8 mouse cellular contexts compared by ENCODE assay signal in genomic region chr1:59763781-59764251, GRCm38 (mm10). TPM values are rescaled to one million over a fixed set of nuclear protein-coding genes. Genes with fewer than 3 reads are reported as not detected.
DNase-seq lines count a peak whose midpoint lies in the region; ATAC-seq lines count a peak whose summit lies in the region.

No protein-coding gene starts in this region.

- H3K4me3 ChIP-seq in hindbrain, embryonic 15.5 days = peak overlapping the region; percentile 69
- peak overlapping the region; percentile 94 for H3K4me3 ChIP-seq in limb, embryonic 11.5 days (ENCODE audit: low read depth, low read length)
- H3K4me3 ChIP-seq in midbrain, embryonic 14.5 days (replicated peaks; ENCODE audit: low read depth, low read length) = peak overlapping the region; percentile 97

- H3K9ac ChIP-seq in hindbrain, embryonic 15.5 days = peak overlapping the region; percentile 78
- H3K9ac ChIP-seq in limb, embryonic 11.5 days (ENCODE audit: low read length) = peak overlapping the region; percentile 92
- H3K9ac ChIP-seq in midbrain, embryonic 14.5 days (replicated peaks; ENCODE audit: low read length) = peak overlapping the region; percentile 95

- under 1% methylated on average over 51 of the region's 55 CpGs for WGBS in hindbrain, embryonic 15.5 days
- under 1% methylated on average over 46 of the region's 55 CpGs for WGBS in limb, embryonic 11.5 days
- under 1% methylated on average over 54 of the region's 55 CpGs for WGBS in midbrain, embryonic 14.5 days

- H3K27ac ChIP-seq in hindbrain, embryonic 15.5 days (replicated peaks) = peak overlapping the region; percentile 99
- H3K27ac ChIP-seq in limb, embryonic 11.5 days (replicated peaks; ENCODE audit: low read depth, low read length) = peak overlapping the region; percentile 98
- H3K27ac ChIP-seq in midbrain, embryonic 14.5 days (replicated peaks; ENCODE audit: low read depth, low read length) = peak overlapping the region; percentile 99

- H3K4me2 ChIP-seq in hindbrain, embryonic 15.5 days = peak overlapping the region; percentile 62
- peak overlapping the region; percentile 66 for H3K4me2 ChIP-seq in limb, embryonic 11.5 days (ENCODE audit: low read depth, severe bottlenecking)
- peak overlapping the region; percentile 88 for H3K4me2 ChIP-seq in midbrain, embryonic 14.5 days (ENCODE audit: low read length)

- peak; percentile 13 for DNase-seq in retina, adult 2 months (ENCODE audit: low read depth, low spot score)
- no peak for DNase-seq in retina, postnatal 1 day
- DNase-seq in cerebellum, adult 18-20 months = peak; percentile 41 to 66
- peak; percentile 28 to 41 for DNase-seq in frontal cortex, postnatal 25 days (ENCODE audit: low spot score in 2 of 2)
- no peak for DNase-seq in limb, embryonic 11.5 days (ENCODE audit: low spot score)
- DNase-seq in midbrain, embryonic 14.5 days = peak; percentile 76
- peak; percentile 65 for DNase-seq in testis, postnatal 14 days (ENCODE audit: low spot score)

- H3K9me3 ChIP-seq in hindbrain, embryonic 15.5 days = no peaks in the 10 kb centered on the region
- H3K9me3 ChIP-seq in limb, embryonic 11.5 days (ENCODE audit: control insufficient read depth, low read length) = no peaks in the 10 kb centered on the region
- no peaks in the 10 kb centered on the region for H3K9me3 ChIP-seq in midbrain, embryonic 14.5 days (ENCODE audit: control insufficient read depth, low read length)

- ATAC-seq in hindbrain, embryonic 15.5 days (ENCODE audit: low FRiP score, low read depth) = peak; percentile 63
- peak; percentile 69 for ATAC-seq in limb, embryonic 11.5 days (ENCODE audit: insufficient number of reproducible peaks, low FRiP score, low TSS enrichment, low read depth)
- ATAC-seq in midbrain, embryonic 14.5 days (ENCODE audit: low FRiP score, low TSS enrichment) = peak; percentile 75

- no peaks in the 10 kb centered on the region for H3K27me3 ChIP-seq in hindbrain, embryonic 15.5 days
- H3K27me3 ChIP-seq in limb, embryonic 11.5 days (ENCODE audit: control insufficient read depth, insufficient read depth, low read length) = no peaks in the 10 kb centered on the region
- no peaks in the 10 kb centered on the region for H3K27me3 ChIP-seq in midbrain, embryonic 14.5 days (ENCODE audit: control insufficient read depth, insufficient read depth, low read length)

- H3K36me3 ChIP-seq in hindbrain, embryonic 15.5 days = no peaks in the 10 kb centered on the region
- no peaks in the 10 kb centered on the region for H3K36me3 ChIP-seq in limb, embryonic 11.5 days (ENCODE audit: control insufficient read depth, insufficient read depth, low read length)
- no peaks in the 10 kb centered on the region for H3K36me3 ChIP-seq in midbrain, embryonic 14.5 days (ENCODE audit: control insufficient read depth, insufficient read depth, low read length)

- peaks cover 18% of the 10 kb centered on the region for H3K4me1 ChIP-seq in hindbrain, embryonic 15.5 days (replicated peaks)
- H3K4me1 ChIP-seq in limb, embryonic 11.5 days (ENCODE audit: control insufficient read depth, insufficient read depth, low read length) = peaks cover 7% of the 10 kb centered on the region; the same call in 1 of the 2 replicates
- peaks cover 17% of the 10 kb centered on the region for H3K4me1 ChIP-seq in midbrain, embryonic 14.5 days (ENCODE audit: control insufficient read depth, insufficient read depth, low read length)

RNA-seq across cellular contexts. Expression of gene Bmpr2, which starts 0.6 kb away (rescaled TPM):
- polyA plus RNA-seq in hindbrain, embryonic 15.5 days (2015; fragmentation: Nextera tagmentation; extraction: Ambion mirVana) = 10.2 and 10.4 TPM in 2 replicates
- 11.2 and 11.8 TPM in 2 replicates for polyA plus RNA-seq in limb, embryonic 11.5 days (2014; fragmentation: Nextera tagmentation; extraction: Ambion mirVana)
- 19.0 TPM in 2 replicates for polyA plus RNA-seq in midbrain, embryonic 14.5 days (2014; fragmentation: Nextera tagmentation; extraction: Ambion mirVana)

Comparison
In these comparisons a context has a peak if more than half of its experiments do, and no peak if none do; other contexts are left out.
1. DNase-seq: peak in retina, adult 2 months (single experiment), cerebellum, adult 18-20 months (2 of 2), frontal cortex, postnatal 25 days (2 of 2), midbrain, embryonic 14.5 days (single experiment) and testis, postnatal 14 days (single experiment); none in retina, postnatal 1 day (single experiment) and limb, embryonic 11.5 days (single experiment).
2. Peak in every context shown above with its lines, with median percentiles within 50 percentile points of each other: ATAC-seq, H3K27ac ChIP-seq, H3K4me2 ChIP-seq, H3K4me3 ChIP-seq and H3K9ac ChIP-seq.